In the genomic region with DNA sequence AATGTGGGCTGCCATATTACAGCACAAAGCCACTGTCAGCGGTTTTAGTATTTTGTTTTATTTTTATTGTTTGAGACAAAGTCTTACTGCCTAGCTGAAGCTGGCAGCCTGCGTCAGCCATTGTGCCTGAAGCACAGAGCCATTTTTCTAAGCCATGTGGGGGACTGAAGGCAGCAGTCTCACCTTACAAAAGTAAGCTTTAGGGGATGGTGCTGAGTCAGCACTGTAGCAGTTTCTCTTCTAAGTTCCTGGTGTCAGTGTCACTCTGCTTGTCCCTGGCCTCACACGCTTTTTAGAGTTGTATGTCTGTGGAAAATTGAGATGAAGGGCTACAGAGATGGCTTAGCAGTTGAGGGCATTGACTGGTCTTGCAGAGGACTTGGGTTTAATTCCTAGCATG, we compare ENCODE assay signal across 2 mouse cellular contexts.
TF ChIP-seq lines count a peak whose summit lies in the region.

No protein-coding gene starts in this region.

TF ChIP-seq in CH12.LX, 34 proteins besides CTCF, POLR2A, EP300 and RAD21:
- TF ChIP-seq ZC3H11A (IDR thresholded peaks at IDR 0.05; ENCODE audit: low read depth, low read length) = no peak
- TF ChIP-seq MAFK (IDR thresholded peaks at IDR 0.05; ENCODE audit: insufficient replicate concordance, low read length) = peak; percentile 80

TF ChIP-seq in MEL, 35 proteins besides CTCF, POLR2A, EP300 and RAD21:
- TF ChIP-seq MYB (IDR thresholded peaks at IDR 0.05; ENCODE audit: low read depth, low read length) (no peak), MAX (IDR thresholded peaks at IDR 0.05; ENCODE audit: low read length) (no peak), E2F4 (IDR thresholded peaks at IDR 0.05; ENCODE audit: borderline replicate concordance, low read depth, low read length) (no peak), SMC3 (IDR thresholded peaks at IDR 0.05; ENCODE audit: low read depth, low read length) (no peak), CHD2 (IDR thresholded peaks at IDR 0.05; ENCODE audit: low read length) (no peak), TBP (IDR thresholded peaks at IDR 0.05; ENCODE audit: low read depth, low read length) (no peak), MAFK (IDR thresholded peaks at IDR 0.05; ENCODE audit: borderline replicate concordance, low read depth, low read length) (peak; percentile 96), ZKSCAN1 (IDR thresholded peaks at IDR 0.05; ENCODE audit: low read depth, low read length) (no peak)
